Mouse (Mus musculus): ENCODE measurements at regions not wholly inside any gene's neighbourhood (a gene's known extent, or its start where the extent isn't known, plus 50 kb on each side); places are given as distances from the start of the nearest gene placed in this dataset.

- TF ChIP-seq CTCF (conservative IDR thresholded peaks at IDR 0.05; ENCODE audit: low read length), result no peak
- no peak for TF ChIP-seq NANOG (IDR thresholded peaks at IDR 0.05; ENCODE audit: borderline replicate concordance, low read length)
- no peak for TF ChIP-seq POU5F1 (IDR thresholded peaks at IDR 0.05; ENCODE audit: borderline replicate concordance, low read length)
Observed at GRCm38 (mm10) chr5:73874770-73875169, 193.5 kb downstream of the Usp46 start.

Measured in E14TG2a.4 (cell line).